Mouse (Mus musculus) hindbrain, postnatal 0 days (tissue): ENCODE results near the gene Gm3238. TPM values are rescaled to one million over a fixed set of nuclear protein-coding genes. Genes with fewer than 3 reads are reported as not detected.
"Not testable (repeated sequence)": the region's sequence is repeated elsewhere in the genome, so short reads cannot be mapped to it uniquely, and the experiment has no call there.

Experiments used
- ATAC-seq: fragments of 200-750 bp; cut with Nextera tagmentation; 2 replicates; pipeline ENCODE4 v1.8.0; 2017; ENCODE audit warnings: mild to moderate bottlenecking, moderate TSS enrichment, moderate library complexity
- DNase-seq: peaks from one replicate; pipeline ENCODE4 v3.0.0-alpha.2; 2015; ENCODE audit warnings: low spot score
- H3K27ac ChIP-seq: fragments of 300-500 bp; sonication (generic); 2 replicates; pipeline ENCODE4 v1.5.1; 2014; ENCODE audit warnings: mild to moderate bottlenecking
- H3K27me3 ChIP-seq: fragments of 300-500 bp; sonication (generic); 2 replicates; pipeline ENCODE4 v1.6.1; 2014; ENCODE audit warnings: low read length, mixed read lengths; ENCODE audit not compliant: insufficient read depth
- H3K36me3 ChIP-seq: fragments of 300-500 bp; sonication (generic); 2 replicates; pipeline ENCODE4 v1.6.1; 2014; ENCODE audit warnings: low read length, mixed read lengths; ENCODE audit not compliant: insufficient read depth
- H3K4me1 ChIP-seq: fragments of 300-500 bp; sonication (generic); 2 replicates; pipeline ENCODE4 v1.6.1; 2014; ENCODE audit warnings: antibody characterized with exemption, low read length, mixed read lengths; ENCODE audit not compliant: insufficient read depth
- H3K4me2 ChIP-seq: fragments of 300-500 bp; sonication (generic); 2 replicates; pipeline ENCODE4 v1.6.1; 2014; ENCODE audit warnings: low read depth, mild to moderate bottlenecking, low read length, moderate library complexity, mixed read lengths
- H3K4me3 ChIP-seq: fragments of 300-500 bp; sonication (generic); 2 replicates; pipeline ENCODE4 v1.5.1; 2014; ENCODE audit warnings: low read length
- H3K9ac ChIP-seq: fragments of 300-500 bp; sonication (generic); replicated peaks from 2 replicates; pipeline ENCODE4 v1.6.1; 2014; ENCODE audit warnings: mild to moderate bottlenecking, low read length, moderate library complexity, mixed read lengths
- H3K9me3 ChIP-seq: fragments of 300-500 bp; sonication (generic); 2 replicates; pipeline ENCODE4 v1.6.1; 2016; ENCODE audit warnings: low read length, mixed read lengths
- CTCF ChIP-seq: IDR thresholded peaks from 2 replicates; pipeline ENCODE4 v1.5.1; 2016; ENCODE audit warnings: antibody characterized with exemption, control low read depth, low read depth
- WGBS: fragments of 180-500 bp; shearing (Covaris S2); extraction: QIAGEN DNeasy Blood & Tissue Kit; methylation state at CpG from one replicate; pipeline ENCODE4 v1.1.7; 2014; 5-methylcytosine and 5-hydroxymethylcytosine counted together
- polyA plus RNA-seq: library from polyadenylated mRNA; unstranded; fragments of >200 nt; fragmentation: Nextera tagmentation; extraction: Ambion mirVana; gene quantifications from 2 replicates; pipeline ENCODE4 v1.2.1, GENCODE M21; 2015
- total RNA-seq: library from RNA; depleted of rRNA; stranded (reverse); fragments of >200 nt; gene quantifications from 2 replicates; pipeline ENCODE4 v1.2.3, GENCODE M21; 2014; rRNA removed

Gm3238 gene
- total RNA-seq, result not detected in 2 replicates
- not detected in 2 replicates for polyA plus RNA-seq

DNA sequence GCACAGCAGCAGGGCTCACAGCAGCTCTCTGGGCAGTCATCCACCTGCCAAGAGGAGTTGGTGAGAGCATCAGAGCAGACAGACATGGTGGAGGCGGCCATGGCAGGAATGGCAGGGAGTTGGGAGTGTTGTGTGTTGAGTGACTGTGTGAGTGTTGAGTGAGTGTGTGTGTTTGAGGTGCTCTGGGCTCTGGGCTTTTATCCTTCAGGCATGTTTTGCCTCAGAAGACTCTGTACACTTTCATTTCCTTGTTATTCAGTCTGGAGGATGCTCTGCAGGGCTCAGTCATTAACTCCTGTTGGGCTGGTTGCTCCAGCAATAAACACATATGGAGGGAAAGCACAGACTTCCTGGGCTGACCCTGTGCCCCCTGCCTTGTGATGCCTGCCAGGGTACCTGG lies at the start of gene Gm3238:
Gene Gm3238, minus strand, starts transcription at position 101 of the 400 bp plus-strand sequence.
- H3K4me2 ChIP-seq, DNase-seq, H3K4me1 ChIP-seq, ATAC-seq, H3K27me3 ChIP-seq, H3K9me3 ChIP-seq, H3K9ac ChIP-seq, H3K4me3 ChIP-seq, H3K27ac ChIP-seq, H3K36me3 ChIP-seq: not testable (repeated sequence)
- WGBS, result no CpG with 5 or more reads among the region's 1 CpGs

DNA sequence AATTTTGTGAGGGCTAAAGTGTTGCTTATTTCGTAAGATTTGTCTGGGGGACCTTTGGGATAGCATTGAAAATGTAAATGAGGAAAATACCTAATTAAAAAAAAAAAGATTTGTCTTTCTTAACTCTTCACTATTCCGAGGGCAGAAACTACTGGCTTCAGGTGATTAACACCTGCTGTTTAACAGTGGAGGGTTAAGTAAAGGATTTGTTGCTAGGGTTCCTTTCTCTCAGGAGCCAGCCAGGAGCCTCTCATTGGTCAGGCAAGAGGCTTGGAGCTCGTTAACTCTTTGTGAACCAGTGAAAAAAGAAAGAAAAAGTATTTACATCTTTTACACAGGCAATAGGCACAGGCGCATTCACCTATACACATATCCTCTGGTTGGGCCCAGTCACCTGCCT lies 48.1 kb upstream of the Gm3238 start:
- 47% methylated on average over 4 of the region's 4 CpGs for WGBS
- DNase-seq, result no peak

DNA sequence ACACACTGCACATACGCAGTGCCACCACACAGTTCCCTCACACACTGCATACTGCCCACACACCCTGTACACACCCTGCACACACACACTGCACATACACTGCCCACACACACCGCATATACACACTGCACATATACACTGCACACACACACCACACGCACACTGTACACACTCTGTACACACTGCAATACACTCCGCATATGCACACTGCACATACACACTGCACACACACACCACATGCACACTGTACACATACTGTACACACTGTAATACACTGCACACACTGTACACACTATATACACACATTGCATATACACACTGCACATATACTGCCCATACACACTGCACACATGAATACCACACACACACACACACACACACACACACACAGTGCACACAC lies 47.4 kb upstream of the Gm3238 start:
- Histone ChIP-seq H3K9me3 (no peaks in the 10 kb centered on the region), H3K4me1 (no peaks in the 10 kb centered on the region), H3K9ac (no peak overlapping the region), H3K4me3 (no peak overlapping the region), H3K4me2 (no peak overlapping the region), H3K36me3 (no peaks in the 10 kb centered on the region), H3K27me3 (no peaks in the 10 kb centered on the region), H3K27ac (no peak overlapping the region)
- DNase-seq (no peak), ATAC-seq (peak; percentile 52)
- WGBS, result 96% methylated on average over 4 of the region's 4 CpGs
- no peak for TF ChIP-seq CTCF

More for the DNA sequence above, 48.1 kb upstream of the Gm3238 start:
- H3K4me3 ChIP-seq, result no peak overlapping the region
- no peaks in the 10 kb centered on the region for H3K9me3 ChIP-seq
- H3K27me3 ChIP-seq, result no peaks in the 10 kb centered on the region
- no peak overlapping the region for H3K9ac ChIP-seq
- no peaks in the 10 kb centered on the region for H3K36me3 ChIP-seq
- TF ChIP-seq CTCF, result no peak
- no peaks in the 10 kb centered on the region for H3K4me1 ChIP-seq
- no peak overlapping the region for H3K27ac ChIP-seq
- no peak overlapping the region for H3K4me2 ChIP-seq
- ATAC-seq, result no peak

DNA sequence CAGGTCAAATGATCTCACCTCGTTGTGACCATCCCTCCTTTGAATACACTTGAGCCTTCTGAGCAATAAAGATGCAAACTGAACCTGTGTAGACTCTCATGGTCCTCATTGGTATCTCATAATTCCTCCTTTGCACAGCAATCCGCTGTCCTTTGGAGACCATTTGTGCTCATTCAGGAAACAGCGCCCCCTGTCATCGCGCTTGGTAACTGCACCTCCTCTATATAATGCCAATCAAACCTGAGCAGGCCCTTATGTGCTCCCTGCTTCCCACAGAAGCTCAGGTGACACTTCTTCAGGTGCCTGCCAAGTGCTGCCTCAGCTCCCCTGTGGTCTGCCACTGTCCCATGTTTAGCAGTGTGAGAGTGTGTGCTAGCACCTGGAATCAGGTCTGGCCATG lies 44.4 kb upstream of the Gm3238 start:
- 30% methylated on average over 5 of the region's 5 CpGs for WGBS
- H3K27ac ChIP-seq, result no peak overlapping the region
- H3K9ac ChIP-seq, result no peak overlapping the region
- H3K4me3 ChIP-seq, result no peak overlapping the region
- DNase-seq, result peak; percentile 51
- peak; percentile 48; the same call in 1 of the 2 replicates for ATAC-seq
- H3K4me2 ChIP-seq, result no peak overlapping the region
- no peaks in the 10 kb centered on the region for H3K36me3 ChIP-seq
- no peaks in the 10 kb centered on the region for H3K27me3 ChIP-seq
- H3K4me1 ChIP-seq, result no peaks in the 10 kb centered on the region
- TF ChIP-seq CTCF, result peak; percentile 72
- no peaks in the 10 kb centered on the region for H3K9me3 ChIP-seq

DNA sequence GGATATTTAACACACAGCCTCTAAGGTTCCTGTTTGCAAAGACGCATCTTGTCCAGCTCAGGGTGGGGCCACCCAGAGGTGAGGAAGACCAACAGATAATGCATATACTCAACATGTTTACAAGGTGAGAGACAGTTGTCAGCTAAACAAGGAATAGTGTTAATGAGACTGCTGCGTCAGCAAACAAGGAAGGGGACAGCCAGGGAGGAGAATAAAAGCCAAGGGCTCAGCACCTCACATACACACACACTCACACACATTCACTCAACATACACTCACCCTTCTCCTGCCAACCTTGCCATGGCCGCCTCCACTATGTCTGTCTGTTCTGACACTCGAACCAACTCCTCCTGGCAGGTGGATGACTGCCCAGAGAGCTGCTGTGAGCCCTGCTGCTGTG lies 43.3 kb upstream of the Gm3238 start, which contains the start of gene Gm2696:
Gene Gm2696, plus strand, starts transcription at position 301 of the 400 bp plus-strand sequence.
- Histone ChIP-seq H3K4me2 (no peak within 1 kb of the TSS), H3K27me3 (no peaks in the 10 kb centered on the region), H3K9me3 (no peaks in the 10 kb centered on the region), H3K27ac (no peak within 1 kb of the TSS), H3K4me3 (no peak within 1 kb of the TSS), H3K36me3 (no peaks in the 10 kb centered on the region), H3K9ac (no peak within 1 kb of the TSS), H3K4me1 (no peaks in the 10 kb centered on the region)
- DNase-seq, result no peak
- no peak for TF ChIP-seq CTCF
- ATAC-seq, result no peak
- WGBS, result 44% methylated on average over 4 of the region's 4 CpGs

DNA sequence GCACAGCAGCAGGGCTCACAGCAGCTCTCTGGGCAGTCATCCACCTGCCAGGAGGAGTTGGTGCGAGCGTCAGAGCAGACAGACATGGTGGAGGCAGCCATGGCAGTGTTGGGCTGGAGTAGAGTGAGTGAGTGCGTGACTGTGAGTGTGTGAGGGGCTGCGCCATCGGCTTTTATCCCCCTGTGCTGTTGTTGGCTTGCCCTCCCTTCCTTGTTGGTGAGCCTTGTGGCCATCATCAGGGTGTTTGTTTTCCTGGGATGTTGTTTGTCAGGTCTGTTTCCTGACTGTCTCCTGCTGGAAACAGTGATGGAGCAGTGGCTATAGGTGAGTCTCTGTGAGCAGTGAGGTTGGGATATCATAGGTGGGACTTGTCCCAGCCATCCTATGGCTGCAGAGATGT lies 40.6 kb upstream of the Gm3238 start, which contains the start of gene Gm9507:
Gene Gm9507, minus strand, starts transcription at position 101 of the 400 bp plus-strand sequence.
- Histone ChIP-seq H3K4me1 (no peaks in the 10 kb centered on the region), H3K27ac (no peak within 1 kb of the TSS), H3K36me3 (no peaks in the 10 kb centered on the region), H3K4me2 (no peak within 1 kb of the TSS), H3K27me3 (no peaks in the 10 kb centered on the region), H3K9ac (no peak within 1 kb of the TSS), H3K9me3 (no peaks in the 10 kb centered on the region), H3K4me3 (no peak within 1 kb of the TSS)
- no peak for DNase-seq
- TF ChIP-seq CTCF, result no peak
- 69% methylated on average over 5 of the region's 5 CpGs for WGBS
- ATAC-seq, result no peak

DNA sequence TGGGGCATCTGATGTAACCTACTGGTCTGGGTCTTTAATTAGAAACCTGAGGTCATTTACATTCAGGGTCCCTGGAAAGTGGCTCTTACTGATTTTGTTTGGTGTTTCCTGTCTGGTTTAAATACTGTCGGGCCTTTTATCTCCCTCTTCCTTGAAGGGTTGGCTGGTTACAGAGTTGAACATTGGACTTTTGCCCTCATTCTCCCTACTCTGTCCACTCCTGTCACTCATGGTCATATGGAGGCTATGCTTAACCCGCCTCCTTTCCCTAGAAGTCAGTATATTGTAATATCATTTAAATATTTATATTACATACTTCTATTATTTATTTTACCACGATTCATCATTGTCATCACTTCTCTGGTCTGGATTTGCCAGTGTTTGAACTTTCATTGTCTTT lies 33.0 kb upstream of the Gm3238 start:
- no peaks in the 10 kb centered on the region for H3K9me3 ChIP-seq
- H3K4me1 ChIP-seq, result no peaks in the 10 kb centered on the region
- H3K4me2 ChIP-seq, result no peak overlapping the region
- H3K27ac ChIP-seq, result no peak overlapping the region
- H3K4me3 ChIP-seq, result no peak overlapping the region
- DNase-seq (no peak), ATAC-seq (no peak)
- no peaks in the 10 kb centered on the region for H3K36me3 ChIP-seq
- 80% methylated on average over 3 of the region's 3 CpGs for WGBS
- no peak for TF ChIP-seq CTCF
- no peaks in the 10 kb centered on the region for H3K27me3 ChIP-seq
- H3K9ac ChIP-seq, result no peak overlapping the region
